Comparison of ENCODE assay signal across 14 mouse cellular contexts in the genomic region with DNA sequence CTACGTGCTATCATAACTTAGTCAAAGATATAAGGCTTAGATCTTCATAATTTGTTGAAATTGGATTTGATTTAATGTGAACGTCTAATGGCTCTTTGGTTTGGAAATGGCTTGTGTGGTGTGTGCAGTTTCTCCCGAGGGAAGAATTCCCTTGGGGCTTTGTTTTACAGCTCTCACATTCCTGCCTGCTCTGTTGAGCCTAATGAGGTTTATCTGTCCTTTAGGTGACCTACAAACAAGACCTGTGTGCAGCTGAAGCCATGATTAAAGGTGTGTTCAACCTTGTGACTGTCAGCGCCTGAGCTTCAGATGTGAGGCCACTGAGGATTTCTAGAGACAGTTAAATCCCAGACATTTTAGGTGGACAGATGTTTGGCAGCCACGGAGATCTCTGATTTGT.
DNase-seq lines count a peak whose midpoint lies in the region; ATAC-seq and TF ChIP-seq lines count a peak whose summit lies in the region.
"Had no signal": no experiment of that assay in that cellular context is flagged by ENCODE, and none has a peak within 500 bp of the region (broad histone marks: within the 10 kb centered on the region; RNA-seq: fewer than 3 reads in every experiment).

No protein-coding gene starts in this region.

- H3K27ac ChIP-seq in forebrain, embryonic 11.5 days (ENCODE audit: low read depth, low read length) = no peak overlapping the region
- H3K27ac ChIP-seq: hindbrain, embryonic 15.5 days; liver, embryonic 14.5 days had no signal

- no peak for ATAC-seq in forebrain, embryonic 11.5 days (replicated peaks; ENCODE audit: low FRiP score)

- H3K4me2 ChIP-seq in forebrain, embryonic 11.5 days (ENCODE audit: low read depth, low read length, severe bottlenecking) = no peak overlapping the region
- H3K4me2 ChIP-seq: hindbrain, embryonic 15.5 days had no signal

- H3K27me3 ChIP-seq in forebrain, embryonic 11.5 days (ENCODE audit: control insufficient read depth, insufficient read depth, low read length) = no peaks in the 10 kb centered on the region
- H3K27me3 ChIP-seq: hindbrain, embryonic 15.5 days; megakaryocyte, embryonic 14.5 days had no signal

- H3K4me3 ChIP-seq in lung, adult 2 months (replicated peaks; ENCODE audit: extremely low read depth, low read depth, low read length) = no peak overlapping the region
- no peak overlapping the region for H3K4me3 ChIP-seq in forebrain, embryonic 11.5 days (ENCODE audit: low read depth, low read length)
- H3K4me3 ChIP-seq: heart, embryonic 10.5 days; hindbrain, embryonic 15.5 days; megakaryocyte, embryonic 14.5 days had no signal

- no peaks in the 10 kb centered on the region for H3K4me1 ChIP-seq in lung, adult 2 months (ENCODE audit: control insufficient read depth, insufficient read depth, low read length)
- H3K4me1 ChIP-seq in forebrain, embryonic 11.5 days (replicated peaks; ENCODE audit: control insufficient read depth, insufficient read depth, low read length) = no peaks in the 10 kb centered on the region
- H3K4me1 ChIP-seq: hindbrain, embryonic 15.5 days; megakaryocyte, embryonic 14.5 days had no signal

- DNase-seq in kidney, adult 11 months = peak; percentile 59
- DNase-seq in kidney, postnatal 10 days = no peak
- peak; percentile 12 for DNase-seq in brain, embryonic 14.5 days (ENCODE audit: low read depth)
- peak; percentile 16 for DNase-seq in kidney, adult 18-20 months
- DNase-seq in retina, embryonic 14.5 days (ENCODE audit: low spot score) = peak; percentile 2
- no peak for DNase-seq in lung, adult 2 months
- DNase-seq in forebrain, embryonic 11.5 days (ENCODE audit: low spot score) = no peak
- DNase-seq in layer of hippocampus, postnatal 36 days = no peak
- DNase-seq: cerebellum, postnatal 10 days; right cerebral cortex, postnatal 4 days had no signal

- no peak for TF ChIP-seq POLR2A in brain, embryonic 14.5 days (IDR thresholded peaks at IDR 0.05; ENCODE audit: borderline replicate concordance, extremely low read depth, insufficient read depth, insufficient read length, poor library complexity, severe bottlenecking)
- TF ChIP-seq POLR2A in lung, adult 2 months (IDR thresholded peaks at IDR 0.05; ENCODE audit: borderline replicate concordance, extremely low read depth, low read depth, low read length) = no peak

- no peaks in the 10 kb centered on the region for H3K9me3 ChIP-seq in forebrain, embryonic 11.5 days (ENCODE audit: control insufficient read depth, low read length)
- H3K9me3 ChIP-seq: heart, embryonic 10.5 days; hindbrain, embryonic 15.5 days; megakaryocyte, embryonic 14.5 days had no signal

- H3K36me3 ChIP-seq in forebrain, embryonic 11.5 days (ENCODE audit: control insufficient read depth, insufficient read depth, low read length) = no peaks in the 10 kb centered on the region
- H3K36me3 ChIP-seq: heart, embryonic 10.5 days; hindbrain, embryonic 15.5 days had no signal

- 72% methylated on average over 5 of the region's 5 CpGs for WGBS in lung, adult 2 months
- WGBS in forebrain, embryonic 11.5 days = 77% methylated on average over 5 of the region's 5 CpGs

- H3K9ac ChIP-seq in forebrain, embryonic 11.5 days (ENCODE audit: low read length) = no peak overlapping the region
- H3K9ac ChIP-seq: hindbrain, embryonic 15.5 days; liver, embryonic 14.5 days had no signal

- TF ChIP-seq CTCF in brain, embryonic 14.5 days (IDR thresholded peaks at IDR 0.05; ENCODE audit: borderline replicate concordance, extremely low read depth, insufficient read depth, insufficient read length) = no peak
- TF ChIP-seq CTCF in lung, adult 2 months (IDR thresholded peaks at IDR 0.05; ENCODE audit: insufficient read depth, low read length) = no peak

Comparison
In these comparisons a context has a peak if more than half of its experiments do, and no peak if none do; other contexts are left out.
1. DNase-seq: peak in kidney, adult 11 months (single experiment), brain, embryonic 14.5 days (single experiment), kidney, adult 18-20 months (single experiment) and retina, embryonic 14.5 days (single experiment); none in kidney, postnatal 10 days (single experiment), lung, adult 2 months (single experiment), forebrain, embryonic 11.5 days (single experiment) and layer of hippocampus, postnatal 36 days (0 of 2).